Mouse (Mus musculus) fibroblast of lung, adult 2 months (primary cell): ENCODE data around the gene Slc30a7.
A peak's percentile ranks its signal among the peaks of the same experiment; 100 is the strongest.

Experiments
- DNase-seq: peaks from one replicate; pipeline ENCODE4 v3.0.0-alpha.2; 2011; ENCODE audit warnings: low read depth

The Slc30a7 gene

GRCm38 (mm10) chr3:116006978-116007940, at the start of gene Slc30a7, which contains the start of gene Extl2:
Slc30a7 (minus strand) TSS chr3:116007406.
Extl2 (plus strand) TSS chr3:116007462.
- peak; percentile 39 for DNase-seq

DNA sequence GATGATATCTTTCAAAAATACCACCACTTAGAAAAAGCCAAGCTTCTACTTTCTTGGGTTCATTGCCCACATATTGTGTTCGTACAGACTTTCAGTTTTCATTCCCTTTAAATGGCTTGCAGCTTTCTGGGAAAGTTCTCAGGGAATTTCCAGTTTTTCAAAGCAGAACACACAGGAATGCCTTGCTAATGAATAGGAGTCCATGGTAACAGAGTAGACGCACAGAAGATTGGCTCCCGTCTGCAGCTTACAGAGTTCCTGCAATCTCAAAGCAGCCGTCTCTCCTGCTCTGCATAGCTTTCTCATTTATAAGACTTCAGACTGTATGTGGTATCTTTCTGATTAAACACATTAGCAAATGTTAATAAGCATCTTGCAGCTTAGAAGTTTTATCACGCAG, 39.8 kb upstream of the Slc30a7 start:
- DNase-seq: peak; percentile 42

DNA sequence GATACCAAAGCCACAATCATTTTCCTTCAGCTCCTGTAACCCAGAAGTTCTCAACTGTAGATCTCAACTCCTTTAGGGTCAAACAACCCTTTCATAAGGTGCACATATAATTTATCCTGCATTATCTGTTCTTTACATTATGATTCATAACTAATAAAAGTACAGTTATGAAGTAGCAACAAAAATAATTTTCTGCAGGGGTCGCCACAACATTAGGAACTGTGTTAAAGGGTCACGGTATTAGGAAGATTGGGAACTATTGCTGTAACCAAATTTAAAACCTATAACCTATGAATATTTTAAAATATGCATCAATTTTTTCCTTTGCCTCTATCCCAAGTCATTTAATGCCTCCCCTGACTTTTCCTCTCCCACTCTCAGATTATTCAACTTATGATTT, 38.8 kb upstream of the Slc30a7 start:
- DNase-seq: no peak

DNA sequence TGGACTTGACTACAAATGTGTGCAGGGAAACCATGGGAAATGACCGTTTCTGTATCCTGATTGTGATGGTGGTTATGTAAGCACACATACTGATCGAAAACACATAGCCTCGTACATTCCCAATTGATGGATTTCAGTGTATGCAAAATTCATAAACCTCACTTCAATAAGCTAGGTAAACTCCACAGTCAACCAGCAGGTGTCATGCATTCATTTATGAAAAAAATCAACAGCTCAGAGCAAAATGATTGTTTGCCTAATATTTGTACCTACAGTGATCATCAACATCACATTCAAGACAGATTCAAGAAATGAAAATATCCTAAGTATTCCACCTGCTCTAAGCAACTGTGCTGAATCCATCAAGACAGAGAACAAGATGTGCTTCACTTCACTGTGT, 33.6 kb upstream of the Slc30a7 start:
- no peak for DNase-seq

DNA sequence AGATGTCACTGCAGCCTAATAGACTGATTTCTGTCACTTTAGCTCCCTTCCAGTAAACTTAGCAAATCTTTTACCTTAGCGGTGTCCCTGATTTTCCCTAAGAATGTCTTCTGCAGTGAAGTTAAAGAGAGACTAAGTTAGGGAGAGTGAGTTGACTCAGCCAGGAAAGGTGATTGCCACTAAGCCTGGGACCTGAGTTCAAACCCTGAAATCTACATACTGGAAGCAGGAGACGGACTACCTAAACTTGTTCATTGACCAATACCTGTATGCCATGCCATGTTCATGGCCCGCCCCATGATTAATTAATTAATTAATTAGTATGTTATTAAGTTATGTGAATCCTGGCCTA, 26.6 kb upstream of the Slc30a7 start:
- DNase-seq: peak; percentile 66

DNA sequence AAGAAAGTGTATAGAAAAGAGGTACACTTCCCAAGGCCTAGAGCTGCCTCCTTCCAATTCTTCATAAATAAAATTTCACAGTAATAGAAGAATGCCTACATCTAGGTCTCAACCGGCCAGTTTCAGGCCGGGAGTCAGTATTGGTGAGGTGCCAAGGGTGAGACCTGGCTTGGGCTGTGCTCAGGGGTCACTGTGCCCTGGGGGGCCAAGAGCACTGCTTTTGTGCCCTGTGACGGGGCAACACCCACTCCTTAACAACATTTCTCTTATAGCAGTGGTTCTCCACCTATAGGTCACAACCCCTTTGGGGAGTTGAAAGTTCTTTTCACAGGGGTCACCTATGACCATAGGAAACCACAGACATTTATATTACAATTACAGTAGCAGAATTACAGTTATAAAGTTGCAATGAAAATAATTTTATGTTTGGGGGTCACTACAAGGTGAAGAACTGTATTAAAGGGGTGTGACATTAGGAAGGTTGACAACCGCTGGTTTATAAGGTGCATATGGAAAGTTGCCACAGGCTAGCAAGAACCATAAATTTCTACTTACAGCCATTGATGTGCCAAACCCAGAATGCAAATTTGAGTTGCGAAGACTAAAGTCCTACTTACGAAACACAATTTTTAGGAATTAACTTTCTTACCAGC, 26.1 kb upstream of the Slc30a7 start:
- no peak for DNase-seq

- no peak for DNase-seq
These were observed 23.1 kb upstream of the Slc30a7 start for GRCm38 (mm10) chr3:116030152-116030788.

GRCm38 (mm10) chr3:116026996-116027395, 19.8 kb upstream of the Slc30a7 start:
- DNase-seq: no peak

DNA sequence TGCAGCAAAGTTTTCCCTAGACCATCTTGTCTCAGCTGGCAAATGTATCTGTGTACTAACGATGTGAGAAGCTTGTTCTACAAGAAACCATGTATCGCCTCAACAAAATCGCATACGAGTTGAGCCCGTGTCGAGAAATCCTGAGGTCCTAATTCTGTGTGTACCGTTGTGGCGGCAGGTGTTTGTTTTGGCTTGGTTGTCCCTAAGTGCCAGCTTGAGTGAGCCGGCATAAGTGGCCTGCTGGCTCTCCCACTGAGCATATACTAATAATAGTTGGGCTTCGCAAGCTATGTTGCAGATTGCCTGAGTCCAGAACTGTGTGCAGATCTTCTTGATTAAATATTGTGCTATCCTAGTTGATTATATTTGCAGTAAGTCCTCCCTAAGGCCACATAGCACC, 18.5 kb upstream of the Slc30a7 start:
- DNase-seq: no peak

- no peak for DNase-seq
These were observed 17.5 kb upstream of the Slc30a7 start for GRCm38 (mm10) chr3:116024669-116025068.

DNA sequence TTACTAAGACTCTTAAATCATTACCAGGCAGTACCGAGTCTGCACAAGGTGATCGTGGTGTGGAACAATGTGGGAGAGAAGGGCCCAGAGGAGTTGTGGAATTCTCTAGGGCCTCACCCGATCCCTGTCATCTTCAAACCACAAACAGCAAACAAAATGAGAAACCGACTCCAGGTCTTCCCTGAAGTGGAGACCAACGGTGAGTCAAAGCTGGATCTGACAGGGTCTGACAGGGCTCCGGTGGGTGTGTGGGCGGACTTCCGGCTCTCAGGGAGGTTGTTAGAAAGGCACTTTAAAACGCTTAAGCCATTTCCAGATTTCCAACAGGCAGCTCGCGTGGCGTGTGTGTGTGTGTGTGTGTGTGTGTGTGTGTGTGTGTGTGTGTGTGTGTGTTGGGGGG, 17.0 kb upstream of the Slc30a7 start:
- DNase-seq: no peak

GRCm38 (mm10) chr3:116019136-116019535, 11.9 kb upstream of the Slc30a7 start:
- DNase-seq: no peak

GRCm38 (mm10) chr3:116018606-116019005, 11.4 kb upstream of the Slc30a7 start:
- no peak for DNase-seq

- no peak for DNase-seq
These were observed 8.9 kb upstream of the Slc30a7 start for GRCm38 (mm10) chr3:116016116-116016515.

DNA sequence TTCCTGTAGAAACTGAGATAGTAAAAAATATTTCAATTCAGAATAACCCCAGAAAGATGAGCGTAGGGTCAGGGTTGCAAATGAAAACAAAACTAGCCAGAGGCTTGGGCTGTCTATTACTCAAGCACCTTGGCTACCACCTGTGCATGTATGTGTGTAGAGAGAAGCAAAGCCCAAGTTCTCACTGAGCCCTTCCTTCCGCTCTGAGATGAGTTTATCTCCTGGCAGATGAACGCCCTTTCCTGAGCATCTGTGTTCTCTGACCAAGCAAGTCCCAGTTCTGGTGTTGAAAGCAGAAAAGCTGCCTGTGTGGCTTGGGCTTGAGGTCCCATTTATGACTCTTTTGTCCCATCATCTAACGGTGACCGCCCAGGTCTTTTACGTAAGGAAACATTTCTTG, 7.7 kb upstream of the Slc30a7 start:
- DNase-seq: no peak

DNA sequence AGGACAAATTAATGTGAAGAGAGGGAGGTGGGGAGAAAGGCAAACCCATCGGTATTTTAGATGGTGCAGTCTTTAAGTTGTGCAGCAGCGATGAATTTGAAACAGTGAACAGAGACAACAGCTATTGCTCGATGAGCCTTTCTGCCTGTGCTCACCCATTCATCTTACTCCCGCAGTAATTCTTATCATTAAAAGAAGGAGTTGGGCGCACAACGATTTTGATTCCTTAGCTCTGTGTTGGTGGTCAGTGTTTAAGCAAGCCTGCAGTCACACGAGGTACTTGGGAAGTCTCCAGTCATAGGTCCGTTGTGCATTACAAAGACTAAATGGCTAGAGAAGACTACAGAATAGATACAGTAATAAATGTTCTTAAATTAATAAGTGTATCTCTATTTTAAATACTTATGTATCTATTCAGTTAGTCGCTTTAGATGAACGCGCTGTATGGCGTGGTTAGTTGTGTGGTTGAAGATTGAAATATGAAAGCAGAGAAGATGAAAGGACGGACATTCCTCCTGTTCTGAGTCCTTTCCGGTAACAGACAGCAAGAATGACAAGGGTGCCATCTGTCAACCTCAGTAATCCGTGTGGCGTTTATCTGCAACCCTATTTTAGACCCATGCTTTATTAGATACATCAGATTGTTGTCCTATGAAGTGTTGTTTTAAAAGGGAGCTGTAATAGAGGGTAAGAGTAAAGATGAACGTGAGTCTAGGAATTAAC, 2.6 kb upstream of the Slc30a7 start:
- no peak for DNase-seq

GRCm38 (mm10) chr3:116007941-116008440, 785 bp upstream of the Slc30a7 start:
- DNase-seq: peak; percentile 43

- DNase-seq: no peak
These were observed 775 bp downstream of the Slc30a7 start for GRCm38 (mm10) chr3:116006284-116006977.

GRCm38 (mm10) chr3:115996929-115997328, 10.3 kb downstream of the Slc30a7 start:
- no peak for DNase-seq

DNA sequence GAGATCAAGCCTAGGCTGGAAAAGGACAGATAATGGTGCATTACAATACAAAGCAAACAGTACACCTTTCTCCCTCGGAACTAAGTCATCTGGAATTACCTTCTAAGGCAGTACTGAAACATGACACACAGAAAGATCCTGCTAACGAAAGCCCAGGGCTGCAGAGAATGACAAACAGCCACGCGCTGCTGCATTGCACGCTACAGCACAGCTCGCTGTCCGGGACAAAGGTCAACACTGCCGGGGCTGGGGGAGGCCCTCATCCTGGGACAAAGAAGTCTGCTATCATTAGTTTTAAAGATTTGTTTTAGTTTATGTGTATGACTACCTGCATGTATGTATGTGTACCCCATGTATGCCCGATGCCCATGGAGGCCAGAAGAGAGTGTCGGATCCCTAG, 14.2 kb downstream of the Slc30a7 start:
- no peak for DNase-seq

DNA sequence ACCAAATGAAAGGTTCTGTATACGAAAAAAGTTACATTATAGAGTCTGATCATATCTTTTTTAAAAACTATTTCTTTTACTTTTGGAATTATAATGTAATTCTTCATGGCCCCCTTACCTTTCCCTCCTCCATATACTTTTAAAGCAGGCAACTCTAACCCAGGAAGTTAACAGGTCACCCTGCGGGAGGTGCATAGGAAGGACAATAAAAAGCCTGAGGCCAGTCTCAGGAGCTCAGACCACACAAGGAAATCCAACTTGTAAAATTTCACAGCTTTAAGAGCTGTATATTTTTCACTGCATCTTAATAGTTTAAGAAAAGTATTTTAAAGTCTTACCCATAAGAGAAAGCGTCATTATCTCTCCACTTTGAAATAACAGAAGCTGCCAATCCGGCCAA, 14.6 kb downstream of the Slc30a7 start:
- DNase-seq: no peak
